Mouse (Mus musculus) thymus, postnatal 0 days (tissue): ENCODE measurements around the gene Bard1. TPM values are rescaled to one million over a fixed set of nuclear protein-coding genes. Genes with fewer than 3 reads are reported as not detected.

Experiments used
- DNase-seq: peaks from one replicate; pipeline ENCODE4 v3.0.0-alpha.2; 2015; ENCODE audit warnings: low spot score
- polyA plus RNA-seq: library from polyadenylated mRNA; unstranded; fragments of >200 nt; fragmentation: Nextera tagmentation; extraction: Ambion mirVana; gene quantifications from 2 replicates; pipeline ENCODE4 v1.2.1, GENCODE M21; 2015

Bard1 gene
- 3.5 and 5.0 TPM in 2 replicates for polyA plus RNA-seq

DNA sequence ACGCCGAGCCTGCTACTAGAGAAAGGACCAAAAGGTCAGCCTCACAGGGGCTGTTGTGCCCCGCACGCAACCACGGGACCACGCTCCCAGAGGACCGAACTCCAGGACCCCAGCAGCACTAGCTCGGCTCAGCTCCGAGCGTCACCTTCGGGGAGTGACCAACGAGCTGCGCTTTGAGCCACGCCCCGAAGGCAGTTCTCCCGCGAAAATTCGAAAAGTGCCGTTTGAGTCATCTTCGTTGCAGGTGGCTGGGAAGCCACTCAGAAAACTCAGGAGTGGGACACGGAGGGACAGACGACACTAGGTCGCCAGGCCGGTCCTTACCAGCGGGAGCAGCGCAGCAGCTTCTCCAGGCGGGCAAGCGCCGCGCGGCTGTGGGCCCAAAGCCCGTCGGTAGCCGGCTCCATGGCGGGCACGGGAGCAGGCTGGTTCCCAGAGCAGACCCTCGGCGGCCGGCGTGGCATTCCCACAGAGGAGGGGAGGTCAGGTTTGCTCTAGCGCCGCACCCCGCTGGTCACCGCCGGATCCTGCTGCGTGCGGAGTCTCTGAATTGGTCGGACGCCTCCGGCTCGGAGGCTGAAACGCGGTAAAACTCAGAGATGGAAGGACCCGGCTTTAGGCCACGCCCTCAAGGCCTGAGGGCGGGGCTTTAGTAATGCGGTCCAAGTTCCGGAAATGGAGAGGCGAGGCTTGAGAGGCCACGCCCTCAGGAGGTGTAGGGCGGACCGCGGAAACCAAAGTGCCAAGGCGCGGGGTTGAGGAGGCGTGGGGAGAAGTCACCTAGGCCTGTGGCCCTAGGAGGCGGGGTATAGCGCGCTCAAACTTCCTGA, at the start of gene Bard1:
Bard1 (minus strand) TSS at position 803 of the 830 bp plus-strand sequence.
- peak; percentile 99 for DNase-seq

DNA sequence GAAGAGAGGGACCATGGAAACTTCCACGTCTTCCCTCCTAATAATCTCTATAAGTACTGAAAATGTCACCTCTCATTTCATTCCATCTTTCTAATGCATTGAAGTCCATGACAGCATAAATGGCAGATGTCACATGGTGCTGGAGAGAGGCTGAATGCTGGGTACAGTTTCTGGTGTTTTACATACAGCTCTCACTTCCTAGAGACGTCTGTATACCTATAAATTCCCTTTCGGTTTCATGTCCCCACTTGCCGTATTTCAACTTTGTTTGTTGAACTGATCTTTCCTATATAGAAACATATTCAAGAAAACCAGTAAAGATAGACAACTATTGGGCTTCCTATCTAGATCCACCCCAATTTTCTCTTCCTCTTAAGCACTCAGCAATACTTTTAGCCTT, 24.2 kb upstream of the Bard1 start:
- DNase-seq = no peak

DNA sequence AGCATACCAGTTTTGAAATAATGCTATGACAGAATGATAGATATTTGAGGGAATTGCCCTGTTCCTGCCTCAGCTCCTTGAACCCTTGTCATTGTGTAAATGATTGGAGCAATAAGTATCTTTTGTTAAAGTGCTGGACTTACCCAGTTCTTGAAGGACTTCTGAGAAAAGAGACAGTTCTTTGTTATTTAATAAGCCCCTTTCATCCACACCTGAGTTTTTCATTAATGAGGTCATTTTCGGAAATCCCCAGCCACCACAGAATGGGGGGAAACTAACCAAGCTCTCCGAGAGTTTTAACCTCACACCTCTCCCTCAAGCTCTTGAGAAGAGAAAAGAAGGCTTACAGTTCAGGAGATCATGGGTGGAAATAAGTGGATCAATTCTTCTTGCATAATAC, 15.6 kb upstream of the Bard1 start:
- DNase-seq = no peak

DNA sequence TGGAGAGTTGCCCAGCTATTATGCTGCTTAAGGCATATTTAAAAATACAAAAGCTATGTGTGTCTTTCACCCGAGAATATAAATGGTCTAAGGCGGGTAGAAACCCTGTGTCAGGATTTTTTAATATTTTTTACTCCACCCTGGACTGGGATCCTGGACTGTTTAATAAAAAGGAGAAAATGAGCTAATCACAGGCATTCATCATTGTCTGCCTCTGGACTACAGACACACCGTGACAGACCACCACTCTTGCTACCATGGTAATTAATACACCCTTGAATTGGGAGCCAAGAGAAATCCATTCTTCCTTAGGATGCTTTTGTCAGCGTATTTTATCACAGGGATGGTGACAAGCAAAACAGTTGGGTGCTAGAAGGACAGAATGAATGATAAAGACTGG, 14.3 kb upstream of the Bard1 start:
- DNase-seq = no peak

DNA sequence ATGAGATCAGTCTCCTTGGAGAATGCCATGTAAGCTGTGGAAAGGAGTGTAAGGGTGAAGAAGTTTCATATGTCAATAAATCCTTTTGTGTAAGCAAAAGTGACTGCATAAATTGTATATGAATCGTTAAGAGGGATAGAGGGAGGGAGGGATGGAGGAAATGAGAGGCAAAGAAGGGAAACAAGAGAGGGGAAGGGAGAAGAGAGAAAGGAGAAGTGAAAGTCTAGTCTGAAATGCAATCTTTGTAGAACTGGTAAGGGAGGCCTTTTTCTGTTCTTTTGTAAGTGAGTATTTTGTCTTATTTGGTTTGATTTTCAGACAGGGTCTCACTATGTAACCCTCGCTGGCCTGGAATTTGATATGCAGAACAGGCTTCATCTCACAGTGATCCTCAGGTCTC, 12.8 kb upstream of the Bard1 start:
- DNase-seq = no peak

DNA sequence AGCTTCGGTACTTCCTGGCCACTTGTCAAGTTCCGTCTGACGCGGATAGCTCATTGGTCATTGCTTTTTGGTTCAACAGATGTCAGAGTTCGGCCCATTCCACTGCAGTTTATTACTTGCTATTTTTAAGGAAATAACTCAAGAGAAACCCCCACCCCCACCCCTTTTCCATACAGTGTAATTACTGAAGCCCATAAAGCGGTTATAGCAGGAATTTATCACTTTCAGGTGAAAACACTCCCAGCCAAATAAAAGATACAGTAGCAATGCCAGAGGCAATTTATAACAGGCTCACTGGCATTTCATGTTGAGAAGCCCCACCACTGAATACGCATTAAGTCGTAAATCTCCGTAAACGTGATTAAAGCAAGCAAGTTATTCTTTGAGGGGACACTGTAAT, 6.9 kb upstream of the Bard1 start:
- DNase-seq = no peak

DNA sequence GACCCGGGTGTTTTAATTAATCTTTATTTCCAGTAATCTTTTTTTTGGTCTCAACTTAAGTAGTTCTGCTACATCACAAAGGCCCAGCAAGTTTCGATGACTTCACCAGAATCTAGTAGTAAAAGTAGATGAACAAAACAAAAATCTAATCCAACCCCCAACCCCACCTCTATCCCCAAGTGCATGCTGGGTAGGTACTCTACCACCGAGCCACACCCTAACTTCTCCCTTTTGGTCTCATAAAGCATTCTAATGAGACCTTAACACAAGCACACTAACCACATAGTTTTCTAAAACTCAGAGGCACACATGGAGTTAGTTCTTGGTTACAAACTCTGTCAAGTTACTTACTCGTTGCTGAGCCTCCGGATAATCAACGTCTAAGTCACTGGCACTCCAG, 3.2 kb upstream of the Bard1 start:
- DNase-seq = no peak

DNA sequence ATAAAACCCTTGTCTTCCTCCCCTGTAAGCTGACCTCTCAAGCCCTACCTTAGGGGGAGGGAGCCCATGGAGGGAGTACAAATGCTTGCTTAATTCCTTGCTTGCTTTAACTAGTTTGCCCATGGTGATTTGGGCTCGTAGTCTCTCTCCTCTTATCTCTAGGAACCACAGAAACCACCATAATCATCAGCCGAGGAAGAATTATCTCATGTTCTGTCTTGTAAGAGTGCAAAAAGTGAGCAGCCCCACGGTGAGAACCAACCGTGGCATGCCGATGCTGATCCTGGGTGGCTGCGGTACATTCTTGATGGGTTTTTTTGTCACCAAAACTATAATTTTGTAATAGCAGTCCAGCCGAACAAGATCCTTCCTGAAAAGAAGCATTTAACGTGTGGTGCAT, 2.8 kb upstream of the Bard1 start:
- no peak for DNase-seq

DNA sequence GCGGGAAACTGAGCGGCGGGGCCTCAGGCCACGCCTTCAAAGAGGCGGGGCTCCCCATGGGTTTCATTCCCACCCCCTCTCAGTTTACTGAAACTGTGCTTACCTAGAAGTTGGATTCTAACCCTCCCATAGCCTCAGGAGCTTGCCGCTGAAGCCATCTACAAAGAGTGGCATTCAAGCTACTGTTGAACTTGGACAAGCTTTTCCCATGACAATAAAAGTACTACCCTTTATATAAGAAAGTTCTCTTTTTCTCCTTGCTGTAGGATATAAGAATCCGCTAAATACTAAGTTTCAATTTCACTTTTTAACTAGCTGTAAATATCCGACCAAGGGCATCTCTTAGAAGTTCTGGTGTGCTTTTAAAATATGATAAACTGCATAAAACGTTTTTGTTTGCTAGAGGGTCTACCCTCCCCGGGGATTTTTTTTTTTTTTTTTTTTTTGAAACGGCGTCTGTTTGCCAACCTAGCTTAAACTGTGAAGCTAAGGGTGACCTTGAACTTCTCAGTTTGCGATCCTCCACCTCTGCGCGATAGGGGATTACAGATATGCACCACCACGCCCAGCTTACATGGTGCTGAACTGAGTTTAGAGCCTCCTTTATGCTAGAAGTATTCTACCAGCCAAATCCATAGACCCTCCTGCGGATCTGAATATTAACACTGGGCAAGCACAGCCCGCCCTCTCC, 373 bp upstream of the Bard1 start:
- no peak for DNase-seq

DNA sequence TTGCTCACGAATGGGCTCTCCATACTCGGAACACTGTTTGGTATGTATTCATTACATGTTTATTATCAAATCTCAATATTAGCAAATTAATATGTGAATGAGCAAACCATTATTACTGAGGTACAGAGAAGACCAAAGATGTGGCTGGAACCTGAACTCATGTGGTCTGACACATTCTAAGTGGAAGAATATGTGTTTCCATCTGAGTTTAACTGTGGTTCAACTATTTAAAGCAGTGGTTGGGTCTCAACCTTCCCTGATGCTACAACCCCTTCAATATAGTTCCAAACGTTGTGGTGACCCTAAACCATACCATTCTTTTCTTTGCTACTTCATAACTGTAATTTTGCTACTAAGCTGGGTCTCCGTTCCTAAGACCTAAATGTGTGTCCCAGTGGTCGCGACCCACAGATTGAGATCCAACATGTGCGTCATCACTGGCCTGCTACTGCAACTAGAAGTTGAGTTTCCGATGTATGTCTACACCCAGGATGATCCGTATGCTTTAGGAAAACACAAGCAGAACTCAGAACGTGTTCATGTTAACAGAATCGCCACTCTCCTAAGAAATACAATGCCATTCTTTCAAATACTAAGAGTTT, 1.5 kb downstream of the Bard1 start:
- peak; percentile 43 for DNase-seq

DNA sequence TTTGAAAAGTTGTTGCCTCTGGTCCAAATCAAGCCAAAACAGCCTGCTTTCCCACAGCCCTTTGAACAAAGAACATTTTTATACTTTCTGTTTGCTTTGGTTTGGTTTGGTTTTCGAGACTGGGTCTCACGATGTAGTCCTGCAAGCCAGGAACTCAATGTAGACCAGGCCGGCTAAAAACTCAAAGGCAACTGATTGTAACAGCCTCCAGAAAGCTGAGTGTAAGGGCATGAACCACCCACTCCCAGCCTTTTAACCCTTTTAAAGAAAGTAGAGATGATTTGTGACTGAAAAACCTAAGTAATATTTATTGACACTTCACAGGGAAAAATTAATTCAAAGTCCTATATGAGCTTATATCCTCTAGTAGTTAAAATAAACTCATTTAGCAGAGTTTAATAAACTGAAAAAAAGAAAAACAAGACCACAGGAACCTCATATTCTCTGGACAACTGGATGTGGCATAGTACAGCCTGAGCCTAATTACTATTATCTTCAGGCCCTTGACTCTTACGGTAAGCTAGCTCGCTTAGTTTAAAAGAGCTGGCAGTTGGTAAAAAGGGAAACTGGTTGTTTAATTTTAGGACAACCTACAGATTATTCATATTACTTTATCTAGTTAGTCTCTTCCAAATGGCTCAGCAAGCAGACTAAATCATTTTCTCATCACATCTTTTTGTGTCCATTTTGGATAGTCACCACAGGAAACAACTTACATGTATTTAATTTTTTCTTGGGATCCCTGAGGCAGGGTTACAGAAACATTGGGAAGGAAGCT, 2.2 kb downstream of the Bard1 start:
- DNase-seq = no peak

DNA sequence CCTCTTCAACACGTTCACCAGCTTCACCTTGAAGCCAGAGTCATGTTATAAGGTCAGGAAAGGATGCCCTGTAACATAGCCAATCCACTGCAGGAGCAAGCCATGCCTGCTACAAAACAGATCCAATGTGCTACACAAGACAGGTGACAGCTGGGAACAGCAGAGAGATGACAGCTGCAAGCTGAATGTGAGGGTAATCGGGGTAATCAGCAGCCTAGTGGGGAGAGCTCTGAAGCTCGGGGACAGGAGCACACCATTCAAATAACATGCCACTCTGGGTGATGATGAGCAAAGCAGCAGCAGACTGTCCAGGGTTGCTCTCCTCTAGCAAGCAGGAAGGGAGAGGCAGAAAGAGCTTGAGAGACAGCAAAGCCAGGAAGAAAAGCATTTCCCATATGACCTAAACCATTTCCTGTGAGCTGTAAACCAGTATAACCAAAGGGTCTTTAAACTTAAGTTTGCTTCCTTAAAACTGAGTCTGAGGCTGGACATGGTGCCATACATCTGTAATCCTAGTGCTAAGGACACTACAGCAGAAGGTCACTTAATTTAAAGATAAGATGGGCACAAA, 2.9 kb downstream of the Bard1 start:
- peak; percentile 58 for DNase-seq

DNA sequence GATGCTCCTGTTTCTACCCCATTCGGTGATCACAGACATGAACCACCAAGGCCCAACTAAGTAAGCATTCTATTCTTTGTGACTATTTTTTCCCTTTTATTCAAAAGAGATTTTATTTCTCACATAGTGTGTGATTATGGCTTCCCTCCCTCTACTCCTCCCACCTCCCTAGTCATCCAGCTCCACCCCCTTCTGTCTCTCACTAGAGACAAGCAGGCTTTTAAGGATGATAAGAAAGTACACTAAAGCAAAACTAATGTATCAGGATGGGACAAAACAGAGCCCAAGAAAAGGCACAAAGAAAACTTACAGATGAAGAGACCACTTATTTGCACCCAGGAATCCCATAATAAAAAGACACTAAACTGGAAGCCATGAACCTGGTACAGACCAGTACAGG, 6.9 kb downstream of the Bard1 start:
- no peak for DNase-seq

DNA sequence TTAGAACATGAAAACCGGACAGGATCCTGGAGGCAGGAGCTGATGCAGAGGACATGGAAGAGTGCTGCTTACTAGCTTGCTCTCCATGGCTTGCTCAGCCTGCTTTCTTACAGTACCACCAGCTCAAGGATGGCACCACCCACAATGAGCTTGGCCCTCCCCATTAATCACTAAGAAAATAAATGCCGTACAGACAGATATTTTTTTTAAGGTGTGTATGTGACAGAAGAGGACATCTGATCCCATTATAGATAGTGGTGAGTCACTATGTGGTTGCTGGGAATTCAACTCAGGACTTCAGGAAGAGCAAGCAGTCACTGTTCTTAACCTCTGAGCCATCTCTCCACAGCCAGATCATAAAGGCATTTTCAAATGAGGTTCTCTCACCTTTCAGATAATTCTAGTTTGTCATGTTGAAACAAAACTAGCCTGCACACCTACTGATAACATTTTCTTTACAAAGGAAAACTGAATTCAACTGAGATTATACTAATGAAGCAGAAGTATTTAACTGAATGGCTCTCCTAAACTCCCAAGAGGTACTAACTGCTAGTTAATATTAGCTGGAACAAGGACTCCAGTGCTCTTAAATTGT, 7.6 kb downstream of the Bard1 start:
- no peak for DNase-seq

DNA sequence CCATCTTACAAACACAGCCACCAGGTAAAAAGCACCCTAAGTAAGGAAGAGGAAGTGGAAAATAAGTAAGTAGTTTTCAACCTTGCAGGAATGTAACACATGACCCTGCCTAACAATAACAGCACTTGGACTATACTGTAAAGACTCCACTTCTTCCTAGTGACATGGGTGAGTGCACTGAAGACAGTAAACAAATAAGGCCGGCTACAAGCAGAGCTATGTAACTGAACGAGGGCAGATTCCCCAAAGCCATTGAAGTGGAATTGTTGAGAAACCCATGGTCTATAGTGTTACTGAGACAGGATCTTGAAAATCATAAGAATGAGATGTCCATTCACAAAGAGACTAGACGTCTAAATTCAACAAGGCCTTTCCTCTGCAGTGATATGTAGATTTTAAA, 27.3 kb downstream of the Bard1 start:
- DNase-seq = no peak

DNA sequence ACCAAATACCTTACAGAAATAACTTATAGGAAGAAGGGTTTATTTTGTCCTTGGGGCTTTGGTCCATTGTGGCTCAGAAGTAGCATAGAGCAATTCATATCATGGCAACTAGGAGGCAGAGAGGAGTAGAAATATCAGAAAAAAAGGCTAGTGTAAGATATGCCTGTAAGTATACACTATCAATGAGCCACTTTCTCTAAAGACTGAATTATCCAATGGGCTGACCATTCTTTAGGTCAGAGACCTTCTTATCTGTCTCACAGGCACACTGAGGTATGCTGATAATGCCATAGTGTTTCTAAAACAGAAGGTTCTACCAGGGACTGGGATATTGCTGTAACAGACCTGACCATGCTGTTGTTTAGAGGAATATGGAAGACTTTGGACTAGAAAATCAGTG, 32.2 kb downstream of the Bard1 start:
- DNase-seq = no peak

DNA sequence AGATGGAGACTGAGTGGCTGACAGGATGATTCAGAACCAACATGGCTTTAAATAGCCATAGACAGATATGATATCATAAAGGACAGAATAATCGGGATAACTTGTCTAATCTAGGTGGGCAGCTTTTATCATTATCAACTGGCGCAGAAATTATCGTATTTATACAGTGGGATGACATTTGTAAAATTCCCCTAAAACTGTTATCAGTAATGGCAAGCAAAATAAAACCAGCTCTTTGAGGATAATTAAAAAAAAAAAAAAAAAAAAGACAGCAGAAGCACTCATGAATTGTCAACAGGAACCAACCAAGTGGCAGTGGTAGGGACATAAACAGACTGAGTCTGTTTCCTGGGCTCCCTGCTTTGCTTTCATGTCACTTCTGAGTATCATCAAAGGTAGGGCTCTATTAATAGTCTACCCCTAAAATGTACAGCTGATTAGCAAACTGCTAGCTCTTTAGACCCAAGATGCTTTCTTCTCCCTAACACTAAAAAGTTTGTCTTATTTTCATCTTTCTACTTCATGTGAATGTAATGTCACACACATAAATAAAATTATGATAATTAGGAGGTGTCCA, 34.1 kb downstream of the Bard1 start:
- DNase-seq = no peak

DNA sequence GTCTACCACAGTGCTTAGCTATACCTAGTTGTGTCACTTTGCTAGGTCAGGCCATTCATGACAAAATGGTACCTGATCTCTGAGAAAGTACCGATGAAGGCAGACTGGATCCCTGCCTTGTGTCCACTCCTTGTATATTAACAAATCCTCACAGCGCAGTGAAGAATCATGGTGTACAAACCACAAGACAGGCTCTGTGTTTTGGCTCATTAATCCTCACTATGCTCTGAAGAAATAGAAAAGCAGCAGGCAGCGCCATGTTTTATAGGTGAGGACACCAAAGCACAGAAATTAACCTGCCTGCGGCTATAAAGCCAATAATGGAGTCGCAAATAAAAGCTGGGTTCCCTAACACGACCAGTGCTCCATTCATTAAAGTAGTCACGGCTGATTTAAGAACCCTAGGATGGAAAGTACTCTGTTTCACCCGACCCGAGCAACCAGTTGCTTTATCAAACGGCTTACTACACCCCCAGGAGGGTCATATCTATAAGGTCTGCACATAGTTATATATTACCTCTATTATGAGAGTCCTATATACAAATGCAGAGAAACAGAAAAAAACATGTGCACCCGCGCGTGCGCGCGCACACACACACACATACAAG, 39.0 kb downstream of the Bard1 start:
- DNase-seq = no peak

DNA sequence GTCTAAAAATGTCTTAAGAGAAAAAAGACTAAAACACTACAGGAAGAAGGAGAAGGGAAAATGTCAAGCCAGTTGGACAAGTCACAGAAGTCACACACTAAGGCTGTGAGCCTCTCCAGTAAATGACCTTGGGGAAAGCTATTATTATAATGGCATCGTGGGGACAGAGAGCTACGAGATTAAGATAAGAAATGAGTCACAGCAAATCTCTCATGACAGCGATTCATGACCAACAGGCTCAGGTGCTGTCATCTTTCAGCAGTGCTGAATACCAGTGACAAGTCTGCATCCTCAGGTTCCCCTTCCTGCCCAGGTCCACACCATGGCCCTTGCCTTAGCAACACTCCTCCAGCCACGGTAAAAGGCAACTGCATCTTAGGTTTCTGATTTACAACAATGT, 46.8 kb downstream of the Bard1 start:
- no peak for DNase-seq

DNA sequence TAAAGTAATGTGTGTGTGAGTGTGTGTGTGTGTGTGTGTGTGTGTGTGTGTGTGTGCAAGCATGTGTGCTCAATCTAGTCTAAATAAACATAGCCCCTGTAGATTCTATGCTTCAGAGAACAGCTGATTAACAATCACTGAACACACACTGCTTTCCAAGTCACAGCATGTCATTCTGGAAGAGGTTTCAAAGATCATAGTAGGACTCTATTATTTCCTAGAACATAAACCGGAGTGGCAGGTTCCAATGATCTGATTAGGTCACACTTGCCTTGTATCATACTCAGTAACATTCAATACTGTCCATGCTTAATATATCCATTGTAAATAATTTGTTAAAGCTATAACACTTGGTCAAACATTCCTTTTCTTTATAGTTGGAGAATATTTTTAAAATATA, 47.5 kb downstream of the Bard1 start:
- no peak for DNase-seq
